Mouse (Mus musculus): Measurements from ENCODE around the gene Acsl6.
A peak's percentile ranks its signal among the peaks of the same experiment; 100 is the strongest.

The Acsl6 gene

DNA sequence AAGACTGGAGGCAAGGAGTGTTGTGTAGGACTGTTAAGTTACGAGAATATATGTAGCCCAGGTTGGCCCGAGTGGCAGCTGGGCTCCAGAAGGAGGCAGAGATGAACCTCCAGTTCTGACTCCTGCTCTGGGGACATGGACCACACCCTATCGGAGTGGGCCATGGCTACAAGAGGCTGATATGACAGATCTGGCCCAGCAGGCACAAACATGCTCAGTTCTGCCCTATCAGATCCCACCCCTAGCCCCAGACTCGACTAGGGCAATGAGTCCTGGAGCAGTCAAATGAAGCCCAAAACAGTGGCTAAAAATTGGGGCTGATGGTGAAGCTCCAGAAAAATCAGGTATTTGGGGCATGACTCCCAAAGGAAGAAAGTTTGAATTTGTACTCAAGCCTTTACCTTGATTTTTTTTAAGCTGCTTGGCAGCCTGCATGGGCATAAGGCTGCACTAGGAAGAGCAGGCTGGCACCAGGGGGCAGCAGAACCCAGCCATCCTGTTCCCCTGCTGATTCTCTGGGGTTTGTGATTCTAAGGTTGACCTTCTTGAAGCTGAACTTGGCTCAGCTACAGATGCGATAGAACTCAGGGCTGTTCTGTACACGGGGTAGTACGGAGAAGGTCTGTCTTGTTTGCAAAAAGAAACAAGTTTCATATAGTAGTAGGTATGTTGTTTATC, 3.7 kb downstream of the Acsl6 start:
- no peak for DNase-seq (ENCODE audit: low read depth, low spot score)

DNA sequence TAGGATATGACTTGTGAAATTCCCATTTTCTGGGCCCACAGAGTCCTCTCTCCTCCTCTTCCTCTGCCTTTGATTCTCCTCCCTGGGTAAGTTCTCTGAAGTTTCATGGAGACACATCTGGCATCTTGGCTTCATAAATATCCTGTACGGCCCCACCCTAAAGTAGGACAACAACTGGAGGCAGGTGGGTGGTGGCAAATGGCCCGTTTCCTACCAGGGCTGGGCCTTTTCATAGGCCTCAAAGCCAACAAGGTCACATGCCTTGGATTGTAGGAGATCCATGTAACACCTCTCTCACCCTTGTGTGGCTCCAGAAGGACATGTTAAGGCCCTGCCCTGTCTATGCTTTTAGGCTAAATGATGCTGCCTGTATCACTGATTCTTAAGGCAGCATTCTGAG, 7.0 kb downstream of the Acsl6 start:
- no peak for DNase-seq (ENCODE audit: low read depth, low spot score)

DNA sequence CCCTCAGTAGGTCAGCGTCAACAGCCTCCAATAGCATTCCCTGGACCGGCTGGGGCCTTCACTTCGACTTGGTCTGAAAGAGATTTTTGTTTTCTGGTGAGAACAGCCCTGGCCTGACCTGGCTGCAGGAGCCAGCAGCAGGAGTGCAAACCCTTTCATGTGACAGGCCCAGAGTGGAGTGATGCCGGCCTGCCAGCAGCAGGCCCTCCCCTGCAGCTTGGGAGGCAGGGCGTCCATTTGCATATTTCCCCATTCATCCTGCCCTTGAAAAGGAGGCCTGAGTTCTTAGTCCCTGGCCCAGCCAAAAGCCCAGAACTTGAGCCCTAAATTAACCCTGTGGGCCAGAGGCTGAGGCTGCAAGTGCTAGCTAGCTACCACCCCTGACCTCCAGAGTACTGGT, 8.4 kb downstream of the Acsl6 start:
- DNase-seq (ENCODE audit: low read depth, low spot score) = no peak

DNA sequence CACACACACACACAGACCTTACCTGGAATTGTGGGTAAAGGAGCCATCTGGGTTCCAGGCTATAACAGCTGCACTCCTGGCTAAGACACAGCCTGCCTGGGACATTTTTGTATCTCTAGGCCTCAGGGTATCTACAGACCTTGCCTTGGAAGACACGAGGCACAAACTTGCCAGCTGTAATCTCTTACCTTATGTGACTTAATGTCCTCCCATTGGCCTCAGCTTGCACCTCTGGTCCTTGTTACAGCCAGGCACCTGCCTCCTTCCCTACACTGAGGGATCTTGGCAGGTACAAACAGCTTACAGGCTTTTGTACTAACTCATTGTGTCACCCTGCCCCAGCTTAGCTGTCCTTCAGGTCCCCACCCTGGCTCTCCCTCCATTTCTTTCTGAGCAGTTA, 9.0 kb downstream of the Acsl6 start:
- no peak for DNase-seq (ENCODE audit: low read depth, low spot score)

DNA sequence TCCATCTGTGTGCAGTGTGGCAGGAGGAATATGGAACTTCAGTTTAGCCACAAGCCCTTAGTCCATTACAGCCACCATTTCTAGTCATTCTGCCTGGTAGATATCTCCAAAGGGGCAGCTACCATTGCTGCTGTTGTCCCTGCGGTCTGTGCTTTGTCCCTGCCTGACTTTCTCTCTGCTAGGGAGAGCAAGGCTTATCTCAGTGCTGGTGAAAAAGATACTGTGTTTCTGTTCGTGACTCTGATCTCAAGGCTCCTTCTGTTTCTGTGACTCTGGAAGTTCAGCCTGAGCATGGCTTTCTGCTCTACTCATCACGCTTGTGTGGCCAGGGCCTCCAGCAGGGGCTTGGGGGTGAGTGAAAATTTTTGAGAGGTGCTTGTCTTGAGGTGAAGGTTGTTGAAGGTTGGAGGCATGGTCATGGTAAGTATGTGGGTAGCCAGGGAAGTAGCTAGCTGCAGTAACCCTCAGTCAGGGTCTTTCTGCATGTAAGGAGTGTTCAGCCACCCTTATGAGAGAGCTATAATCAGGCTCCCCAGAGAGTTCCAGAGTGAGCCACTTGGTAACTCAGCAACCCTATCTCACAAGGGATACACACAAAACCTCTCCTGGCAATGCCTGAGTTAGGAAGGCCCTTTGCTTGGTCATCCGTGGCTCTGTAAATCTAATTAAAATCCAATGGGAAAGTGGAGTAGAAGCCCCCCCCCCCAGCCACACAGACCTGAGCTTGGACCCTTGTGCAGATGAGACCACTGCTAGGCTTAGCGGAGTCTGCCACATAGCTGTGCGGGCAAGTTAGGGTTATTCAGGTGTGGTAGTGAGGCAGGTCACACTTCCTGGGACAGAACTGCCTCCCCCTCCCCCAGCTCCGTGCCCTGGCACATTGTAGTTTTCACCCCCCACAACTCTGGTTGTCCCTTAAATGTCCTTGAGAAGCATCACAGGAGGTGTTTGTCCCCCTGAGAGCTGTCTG, 10.1 kb downstream of the Acsl6 start:
- no peak for DNase-seq (ENCODE audit: low read depth, low spot score)

DNA sequence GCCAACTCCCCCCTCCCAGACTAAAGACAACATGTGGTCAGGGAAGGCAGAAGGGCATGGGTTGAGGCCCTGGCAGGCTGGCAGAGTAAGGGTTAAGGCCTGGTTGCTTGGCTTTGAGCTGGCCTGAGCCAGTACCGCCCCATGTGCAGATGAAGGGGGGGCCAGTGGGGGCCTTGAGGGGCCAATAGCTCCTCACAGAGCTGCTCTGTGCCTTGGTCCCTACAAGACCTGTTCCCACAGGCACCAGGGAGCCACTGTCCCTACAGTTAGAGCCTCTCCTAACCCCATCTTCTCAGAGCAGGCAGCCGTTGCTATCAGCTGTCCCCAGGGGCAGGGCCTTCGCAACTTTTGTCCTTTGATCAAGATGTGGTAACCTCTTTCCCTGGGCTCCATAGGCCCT, 11.1 kb downstream of the Acsl6 start:
- no peak for DNase-seq (ENCODE audit: low read depth, low spot score)

DNA sequence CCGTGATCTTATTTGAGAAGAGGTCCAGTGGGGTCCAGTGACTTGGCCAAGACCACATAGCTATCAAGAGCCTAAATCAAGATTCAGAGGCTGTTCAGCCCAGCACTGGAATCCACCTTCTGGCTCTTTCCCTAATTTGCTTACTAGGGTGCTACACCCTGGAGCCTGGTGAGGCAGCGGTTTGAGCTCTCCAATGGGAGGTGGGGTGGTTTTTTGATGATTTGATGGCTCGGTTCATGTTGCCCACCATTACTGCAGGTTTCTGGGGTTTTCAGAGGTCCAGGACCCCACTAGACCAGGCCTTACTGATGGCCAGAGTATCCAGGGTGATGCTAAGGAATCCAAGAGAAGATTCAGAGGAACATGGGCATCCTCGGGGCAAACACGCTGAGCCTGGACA, 11.7 kb downstream of the Acsl6 start:
- no peak for DNase-seq (ENCODE audit: low read depth, low spot score)

DNA sequence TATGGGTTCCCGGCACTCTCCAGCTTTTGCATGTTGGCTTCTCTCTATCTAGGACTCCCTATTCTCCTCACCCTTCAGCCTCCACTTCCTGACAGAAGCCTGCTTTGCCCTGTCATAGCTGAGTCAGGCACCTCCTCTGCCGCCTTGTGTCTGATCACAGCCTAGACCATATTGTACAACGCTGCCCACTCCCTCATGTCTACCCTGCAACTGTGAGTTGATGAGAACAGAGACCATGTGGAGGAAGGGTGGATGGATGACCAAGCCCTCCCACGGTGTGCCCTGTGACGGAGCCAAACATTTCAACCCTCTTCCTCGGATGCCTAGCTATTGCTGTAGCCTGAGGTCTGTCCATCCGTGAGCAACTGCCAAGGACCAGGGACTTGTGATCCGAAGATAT, 13.8 kb downstream of the Acsl6 start:
- DNase-seq (ENCODE audit: low read depth, low spot score) = no peak

DNA sequence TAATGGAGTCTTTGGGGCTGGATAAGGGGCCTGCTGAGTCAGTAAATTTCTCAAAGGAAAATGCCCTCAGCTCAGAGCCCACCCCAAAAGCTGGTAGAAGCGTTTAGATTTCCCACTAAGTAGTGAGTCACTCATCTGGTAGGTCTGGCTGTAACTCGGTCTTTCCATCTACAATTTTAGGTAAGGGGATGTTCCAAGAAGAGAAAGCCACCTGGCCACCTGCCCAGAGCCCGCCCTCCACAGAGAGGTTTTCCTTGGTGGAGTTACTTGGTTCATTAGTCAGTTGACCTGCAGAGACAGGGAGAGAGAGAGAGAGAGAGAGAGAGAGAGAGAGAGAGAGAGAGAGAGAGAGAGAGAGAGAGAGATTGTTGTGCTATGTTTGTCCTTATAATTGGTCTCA, 14.2 kb downstream of the Acsl6 start:
- DNase-seq (ENCODE audit: low read depth, low spot score) = no peak

DNA sequence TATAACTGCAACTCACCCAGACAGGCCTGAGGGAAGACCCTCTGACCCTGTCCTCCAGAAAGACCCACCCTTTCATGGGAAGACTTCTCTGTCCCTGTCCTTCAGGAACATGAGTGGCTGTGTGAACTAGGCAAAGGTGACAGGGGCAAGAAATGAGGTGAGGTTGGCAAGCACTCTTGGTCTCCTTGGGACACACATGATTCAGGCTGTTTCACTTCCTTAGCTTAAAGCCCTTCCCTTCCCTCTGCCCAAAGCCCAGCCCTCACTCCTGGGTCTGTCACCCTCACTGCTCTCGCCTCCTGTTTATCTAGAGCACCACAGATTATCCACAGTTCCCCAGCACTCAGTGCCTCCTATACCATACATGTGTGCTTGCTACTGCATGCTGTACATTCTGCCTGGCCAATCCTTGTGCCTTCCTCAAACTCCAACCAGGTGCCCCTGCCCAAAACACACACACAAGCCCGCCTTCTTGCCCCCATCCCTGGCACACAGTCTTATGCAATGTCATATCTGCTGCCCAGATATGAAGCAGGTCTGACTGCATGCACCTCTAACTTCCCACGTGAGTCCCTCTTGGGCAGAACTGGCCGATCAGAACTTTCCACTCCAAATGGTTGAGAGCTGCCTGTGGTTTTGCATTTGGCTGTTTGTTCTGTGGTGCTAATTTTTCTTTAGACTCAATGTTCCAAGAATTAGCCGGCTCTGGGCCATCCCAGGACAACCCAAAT, 18.4 kb downstream of the Acsl6 start:
- no peak for DNase-seq (ENCODE audit: low read depth, low spot score)

DNA sequence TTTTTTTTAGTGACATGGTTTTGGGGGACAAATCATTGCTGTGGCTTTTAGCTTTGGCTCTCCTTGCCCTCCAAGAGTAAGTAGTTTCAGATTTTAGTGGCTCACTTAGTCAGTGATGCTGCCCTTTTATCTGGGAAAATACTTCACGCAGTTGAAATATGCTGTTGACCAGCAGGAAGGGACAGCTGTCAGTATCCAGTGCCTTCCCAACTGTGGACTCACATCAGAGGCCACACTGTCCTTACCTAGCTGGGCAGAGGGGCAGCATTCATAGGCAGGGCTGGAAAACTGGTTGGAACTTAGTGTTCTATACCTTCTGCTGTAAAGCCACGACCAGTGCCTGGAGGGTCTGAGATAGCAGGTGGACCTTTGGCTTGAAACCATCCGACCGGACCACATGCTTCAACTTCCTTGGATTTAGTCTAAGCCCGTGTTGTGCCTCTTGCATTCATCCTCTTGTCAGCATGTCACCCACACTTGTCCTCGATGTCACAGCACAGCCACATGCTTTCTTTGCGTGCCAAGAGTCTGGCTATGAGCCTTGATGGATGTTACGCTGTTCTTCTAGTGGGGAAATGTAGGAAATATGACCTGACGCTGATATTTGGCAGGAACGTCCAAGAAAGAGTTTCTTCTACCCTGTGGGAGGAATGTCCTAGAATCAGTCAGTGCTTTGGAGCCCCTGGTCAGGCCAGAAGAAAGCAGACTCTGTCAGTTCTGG, 28.0 kb downstream of the Acsl6 start:
- no peak for DNase-seq (ENCODE audit: low read depth, low spot score)

DNA sequence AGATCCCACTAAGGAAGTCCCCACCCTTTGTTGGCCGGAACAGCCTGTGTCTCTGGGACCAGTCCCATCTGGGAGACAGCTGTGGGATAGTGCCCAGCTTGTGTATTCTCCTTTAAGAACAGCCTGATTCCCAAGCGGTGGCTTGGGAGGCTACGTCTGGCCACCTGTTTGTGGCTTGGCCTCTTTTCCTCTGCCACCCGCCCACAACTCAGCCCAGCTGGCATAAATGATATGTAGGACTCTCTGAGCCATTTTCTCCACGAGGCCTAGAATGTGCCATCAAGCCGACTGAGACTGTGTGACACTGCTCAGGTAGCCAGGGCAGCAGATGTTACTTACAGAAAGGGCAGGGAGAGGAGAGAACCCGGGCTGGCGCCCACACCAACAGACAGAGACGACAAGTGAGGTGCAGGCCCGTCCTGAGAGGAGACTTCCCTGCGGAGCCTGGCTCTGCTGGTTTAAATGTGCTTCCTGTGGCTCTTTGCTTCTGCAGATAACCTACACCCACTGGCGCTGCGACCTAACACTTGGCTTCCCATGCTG, 32.6 kb downstream of the Acsl6 start:
- DNase-seq (ENCODE audit: low read depth, low spot score) = no peak

DNA sequence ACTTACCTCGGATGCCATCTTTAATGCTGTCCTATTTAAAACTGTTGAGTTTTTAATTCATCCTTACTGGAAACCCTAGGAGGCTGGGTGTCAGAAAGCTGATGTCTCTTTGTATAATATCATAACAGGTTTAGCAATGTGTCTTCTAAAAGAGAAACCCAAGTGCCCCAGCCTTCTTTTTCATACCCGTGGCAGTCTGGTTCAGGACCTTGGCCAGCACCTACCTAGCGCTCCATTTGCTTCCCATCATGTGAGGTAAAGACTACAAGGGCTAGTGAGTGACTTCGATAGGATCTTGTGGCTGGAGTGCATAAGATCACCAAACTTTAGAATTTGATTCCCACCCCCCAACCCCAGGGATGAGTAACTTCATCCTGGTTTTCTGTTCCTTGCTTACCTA, 40.1 kb downstream of the Acsl6 start:
- DNase-seq (ENCODE audit: low read depth, low spot score) = no peak

DNA sequence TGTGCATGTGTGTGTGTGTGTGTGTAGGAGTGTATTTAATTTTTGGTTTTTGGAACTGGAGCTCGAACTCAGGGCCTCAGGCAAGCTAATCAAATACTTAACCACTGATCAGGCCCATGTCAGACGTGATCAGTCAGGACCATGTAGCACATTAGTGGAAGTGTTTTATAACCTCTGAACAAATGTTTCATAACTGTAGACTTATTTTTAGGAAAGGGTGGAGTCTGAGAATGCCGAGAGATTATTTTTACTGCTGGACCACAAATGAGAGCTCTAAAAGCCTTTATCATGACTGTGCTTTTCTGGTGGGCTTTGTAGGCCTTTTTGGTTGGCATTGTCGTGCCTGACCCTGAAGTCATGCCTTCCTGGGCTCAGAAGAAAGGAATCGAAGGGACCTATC, 48.1 kb downstream of the Acsl6 start:
- no peak for DNase-seq (ENCODE audit: low read depth, low spot score)

DNA sequence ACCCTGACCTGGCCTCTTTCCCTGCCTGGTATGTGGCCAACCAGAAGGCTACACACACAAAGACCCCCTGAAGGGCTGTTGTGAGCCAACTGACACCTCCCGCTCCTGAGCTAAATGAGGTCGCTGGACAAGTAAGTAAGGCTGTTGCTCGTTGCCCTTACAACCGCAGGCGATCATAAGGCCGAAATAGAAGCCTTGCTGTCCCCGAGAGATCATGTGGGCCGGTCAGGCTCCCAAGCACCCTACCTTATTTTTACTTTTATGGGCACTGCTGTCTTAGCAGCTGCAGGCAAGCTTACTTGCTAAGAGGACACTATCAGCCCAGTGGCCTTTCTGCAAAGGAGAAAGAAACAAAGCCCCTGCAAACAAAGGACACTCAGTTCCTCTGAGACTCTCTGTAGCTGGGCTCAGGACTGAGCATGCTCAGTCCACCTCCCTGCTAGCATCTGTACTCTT, 49.6 kb downstream of the Acsl6 start:
- DNase-seq (ENCODE audit: low read depth, low spot score) = no peak

DNA sequence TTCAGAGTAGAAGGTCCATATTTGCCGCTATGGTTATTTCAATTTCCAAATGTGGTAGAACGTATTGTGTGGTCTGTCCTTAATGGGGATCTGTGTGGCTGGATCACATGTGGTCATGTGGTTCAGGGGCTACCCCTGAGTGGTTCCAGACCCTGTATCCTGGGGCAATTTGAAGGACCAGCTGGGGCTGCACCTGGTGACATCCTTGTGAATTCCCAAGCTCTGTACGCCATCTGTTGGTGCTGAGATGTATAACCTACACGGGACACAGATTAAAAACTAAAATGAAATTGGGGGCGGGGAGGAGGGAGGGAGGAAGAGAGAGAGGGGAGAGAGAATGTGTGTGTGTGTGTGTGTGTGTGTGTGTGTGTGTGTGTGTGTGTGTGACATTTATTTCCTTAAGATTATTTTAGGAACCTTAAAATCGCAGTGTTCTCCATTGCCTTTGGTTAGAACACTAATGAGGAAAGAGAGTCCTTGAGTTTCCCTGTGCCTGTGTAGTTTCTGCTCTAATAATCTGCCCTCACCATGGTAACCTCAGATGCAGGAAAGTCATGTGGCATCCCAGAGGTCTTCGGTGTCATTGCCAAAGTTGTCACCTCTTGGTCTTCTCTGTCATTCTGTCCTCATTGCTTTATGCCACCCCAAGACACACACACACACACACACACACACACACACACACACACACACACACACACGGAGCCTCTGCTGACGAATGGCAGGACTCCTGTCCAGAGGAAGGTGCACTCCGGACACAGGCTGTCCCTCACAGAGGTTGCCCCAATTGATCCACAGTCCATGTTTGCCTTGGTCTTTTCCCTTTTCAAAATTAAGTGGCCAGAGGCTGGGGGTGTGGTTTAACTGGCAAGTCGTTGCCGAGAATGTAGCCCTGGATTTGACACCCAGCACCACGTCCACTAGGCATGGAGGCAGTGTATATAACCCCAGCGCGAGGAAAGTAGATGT, 51.3 kb downstream of the Acsl6 start:
- DNase-seq (ENCODE audit: low read depth, low spot score) = no peak

DNA sequence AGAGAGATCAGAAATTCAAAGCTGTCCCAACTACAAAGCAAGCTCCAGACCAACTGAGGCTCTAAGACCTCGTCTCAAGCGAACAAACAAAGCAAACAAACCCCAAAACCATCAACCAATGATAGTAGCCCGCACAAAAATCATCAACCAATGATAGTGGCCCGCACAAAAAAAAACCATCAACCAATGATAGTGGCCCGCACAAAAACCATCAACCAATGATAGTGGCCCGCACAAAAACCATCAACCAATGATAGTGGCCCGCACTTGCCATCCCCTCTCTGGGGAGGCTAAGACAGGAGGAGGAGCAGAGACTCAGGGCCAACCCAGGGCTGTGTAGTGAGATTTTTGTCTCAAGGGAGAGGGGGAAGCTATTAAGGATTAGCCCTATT, 52.0 kb downstream of the Acsl6 start:
- DNase-seq (ENCODE audit: low read depth, low spot score) = no peak

DNA sequence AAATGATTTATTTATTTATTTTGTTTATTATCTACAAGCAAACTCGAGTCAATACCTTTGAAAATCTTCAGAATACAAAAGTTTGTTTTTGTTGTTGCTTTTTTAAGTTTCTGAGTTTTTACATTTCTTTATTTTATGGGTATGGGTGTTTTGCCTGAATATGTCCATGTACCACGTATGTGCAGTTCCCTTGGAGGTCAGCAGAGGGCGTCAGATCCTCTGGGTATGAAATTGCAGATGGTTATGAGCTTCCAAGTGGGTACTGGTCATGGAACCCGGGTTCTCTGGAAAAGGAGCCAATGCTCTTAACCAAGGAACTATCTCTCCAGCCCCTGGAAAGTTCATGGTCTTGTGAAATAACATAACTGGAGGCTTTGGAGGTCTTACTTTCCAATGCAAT, 53.1 kb downstream of the Acsl6 start:
- peak; percentile 30 for DNase-seq (ENCODE audit: low read depth, low spot score)

DNA sequence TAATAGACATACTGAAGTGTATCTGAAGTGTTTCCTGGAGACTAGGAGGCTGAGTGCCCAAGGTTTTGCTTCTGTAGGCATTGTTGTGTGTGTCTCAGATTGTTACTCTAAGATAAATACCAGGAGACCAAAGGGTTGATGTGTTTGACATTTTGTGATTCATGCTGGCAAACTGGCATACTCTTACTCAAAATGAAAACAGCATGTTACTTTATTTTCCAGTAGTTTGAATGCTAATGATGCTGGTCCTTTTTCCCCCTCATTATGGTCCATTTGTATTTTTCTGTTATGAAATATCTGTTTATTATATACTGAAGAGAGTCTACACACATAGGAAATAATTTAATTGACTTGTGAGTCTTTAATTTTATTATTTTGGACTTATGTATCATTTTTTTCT, 69.0 kb downstream of the Acsl6 start:
- no peak for DNase-seq (ENCODE audit: low read depth, low spot score)

DNA sequence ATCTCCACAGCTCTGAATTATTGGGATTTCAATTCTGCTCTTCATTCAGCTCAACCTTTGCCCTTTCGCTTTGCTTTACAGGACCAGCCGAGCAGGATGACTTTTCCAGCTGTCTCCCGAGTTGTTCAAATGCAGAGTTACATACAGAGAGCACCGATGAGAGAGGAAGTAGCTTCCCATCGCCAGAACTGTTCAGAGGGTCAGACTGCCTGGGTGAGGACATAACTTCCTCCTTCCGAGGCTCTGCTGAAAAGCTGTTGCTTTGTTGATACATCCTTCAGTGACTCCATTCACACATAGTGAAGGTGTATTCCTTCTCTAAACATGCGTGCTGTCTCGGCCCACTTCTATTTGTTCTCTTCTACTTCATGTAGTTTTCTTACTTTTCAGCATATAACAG, 86.8 kb downstream of the Acsl6 start:
- no peak for DNase-seq (ENCODE audit: low read depth, low spot score)
